Mouse (Mus musculus): ENCODE data around the gene Ly6c2. TPM values are rescaled to one million over a fixed set of nuclear protein-coding genes. Genes with fewer than 3 reads are reported as not detected.

Gene Ly6c2
- polyA plus RNA-seq (2017; shearing (Covaris generic)) = 13.8 TPM

DNA sequence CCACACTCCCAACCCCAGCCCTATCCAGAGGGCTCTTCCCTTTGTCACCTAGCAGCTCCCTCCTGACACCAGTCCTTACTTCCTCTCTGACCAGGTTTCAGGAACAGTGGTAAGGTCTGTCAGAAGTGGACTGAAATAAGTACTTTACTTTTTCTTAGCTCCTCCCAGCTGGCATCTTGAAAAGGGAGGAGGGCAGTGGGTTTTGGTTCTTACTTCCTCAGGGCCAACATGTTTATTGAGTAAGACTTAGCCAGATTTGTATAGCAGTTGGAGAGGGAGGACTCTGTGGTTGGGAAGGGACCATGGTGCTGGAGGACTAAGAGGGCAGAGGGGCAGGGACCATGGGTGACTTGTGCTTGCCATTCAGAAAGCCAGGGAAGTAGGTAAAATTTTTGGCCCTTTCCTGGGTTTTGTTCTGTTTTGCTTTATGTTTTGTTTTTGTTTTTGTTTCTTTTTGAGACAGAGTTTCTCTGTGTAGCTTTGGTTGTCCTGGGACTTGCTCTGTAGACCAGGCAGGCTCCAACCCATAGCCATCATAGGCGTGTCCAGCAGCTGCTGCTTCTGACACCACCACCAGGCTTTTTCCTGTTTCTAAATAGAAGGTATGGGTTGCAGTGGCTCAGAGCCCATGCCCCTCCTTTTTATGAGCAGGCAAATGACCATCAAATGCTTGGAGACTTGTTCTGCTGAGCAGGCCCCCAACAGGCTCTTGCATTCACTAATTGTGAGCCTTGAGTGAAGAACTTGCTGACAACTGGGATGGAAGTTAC, at the start of gene Ly6c2:
TSS of gene Ly6c2 (minus strand) at position 110 of the 770 bp plus-strand sequence.

DNA sequence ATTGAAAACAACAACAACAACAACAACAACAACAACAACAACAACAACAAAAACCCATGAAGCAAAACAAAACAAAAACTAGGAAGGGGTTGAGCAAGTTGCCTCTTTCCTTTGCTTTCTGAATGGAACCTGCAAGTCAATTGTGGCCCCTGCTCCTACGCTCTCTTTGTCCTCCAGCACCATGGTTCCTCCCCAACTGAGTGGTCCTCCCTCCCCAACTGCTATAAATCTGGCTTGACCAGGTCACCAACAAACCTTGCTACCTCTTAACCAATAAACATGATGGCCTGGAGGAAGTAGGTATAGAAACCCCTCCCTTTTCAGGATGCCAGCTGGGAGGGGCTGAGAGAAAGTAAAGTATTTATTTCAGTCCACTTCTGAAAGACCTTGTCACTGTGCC, 43.2 kb upstream of the Ly6c2 start, which contains the start of gene Ly6g:
TSS of gene Ly6g (plus strand) at position 301 of the 400 bp plus-strand sequence.

Other genes starting within 250 kb of the Ly6c2 start
- gene 2010109I03Rik, start 214.9 kb downstream of the Ly6c2 start, polyA plus RNA-seq (2017; shearing (Covaris generic)) = 2.4 TPM
- 0.63 TPM for gene Ly6i, start 128.5 kb downstream of the Ly6c2 start, polyA plus RNA-seq (2017; shearing (Covaris generic))
- 695 TPM for gene Ly6a, start 113.9 kb downstream of the Ly6c2 start, polyA plus RNA-seq (2017; shearing (Covaris generic))
- 214 TPM for gene Ly6c1, start 63.1 kb downstream of the Ly6c2 start, polyA plus RNA-seq (2017; shearing (Covaris generic))
- gene Ly6g, start 43.3 kb upstream of the Ly6c2 start, polyA plus RNA-seq (2017; shearing (Covaris generic)) = not detected
- gene BC025446, start 104.4 kb upstream of the Ly6c2 start, polyA plus RNA-seq (2017; shearing (Covaris generic)) = not detected
- not detected for gene Ly6f, start 156.5 kb upstream of the Ly6c2 start, polyA plus RNA-seq (2017; shearing (Covaris generic))